Mouse (Mus musculus) heart, embryonic 11.5 days (tissue): ENCODE measurements around the gene Rexo1. TPM values are rescaled to one million over a fixed set of nuclear protein-coding genes. Genes with fewer than 3 reads are reported as not detected.

ENCODE experiments used
- ATAC-seq: fragments of 200-750 bp; cut with Nextera tagmentation; replicated peaks from 2 replicates; pipeline ENCODE4 v1.8.0; 2017; ENCODE audit warnings: moderate library complexity; ENCODE audit not compliant: insufficient number of reproducible peaks, low FRiP score, low TSS enrichment
- H3K27ac ChIP-seq: fragments of 300-500 bp; sonication (generic); 2 replicates; pipeline ENCODE4 v1.5.1; 2014; ENCODE audit warnings: mild to moderate bottlenecking, low read depth, low read length
- H3K27me3 ChIP-seq: fragments of 300-500 bp; sonication (generic); 2 replicates; pipeline ENCODE4 v1.6.1; 2014; ENCODE audit warnings: mild to moderate bottlenecking, low read length, mixed read lengths; ENCODE audit not compliant: control insufficient read depth, insufficient read depth
- H3K36me3 ChIP-seq: fragments of 300-500 bp; sonication (generic); 2 replicates; pipeline ENCODE4 v1.6.1; 2014; ENCODE audit warnings: mild to moderate bottlenecking, low read length, moderate library complexity, mixed read lengths; ENCODE audit not compliant: control insufficient read depth, insufficient read depth
- H3K4me1 ChIP-seq: fragments of 300-500 bp; sonication (generic); 2 replicates; pipeline ENCODE4 v1.6.1; 2014; ENCODE audit warnings: low read length; ENCODE audit not compliant: control insufficient read depth, insufficient read depth
- H3K4me2 ChIP-seq: fragments of 300-500 bp; sonication (generic); 2 replicates; pipeline ENCODE4 v1.6.1; 2014; ENCODE audit warnings: mild to moderate bottlenecking, moderate library complexity
- H3K4me3 ChIP-seq: fragments of 300-500 bp; sonication (generic); 2 replicates; pipeline ENCODE4 v1.5.1; 2014; ENCODE audit warnings: low read depth, low read length
- H3K9ac ChIP-seq: fragments of 300-500 bp; sonication (generic); 2 replicates; pipeline ENCODE4 v1.6.1; 2014; ENCODE audit warnings: mild to moderate bottlenecking, low read depth, low read length, moderate library complexity
- H3K9me3 ChIP-seq: fragments of 300-500 bp; sonication (generic); replicated peaks from 2 replicates; pipeline ENCODE4 v1.6.1; 2016; ENCODE audit warnings: low read length; ENCODE audit not compliant: control insufficient read depth
- WGBS: fragments of 180-500 bp; shearing (Covaris S2); extraction: QIAGEN DNeasy Blood & Tissue Kit; methylation state at CpG from one replicate; pipeline ENCODE4 v1.1.7; 2014; ENCODE audit not compliant: insufficient replicate concordance; 5-methylcytosine and 5-hydroxymethylcytosine counted together
- polyA plus RNA-seq: library from polyadenylated mRNA; unstranded; fragments of >200 nt; fragmentation: Nextera tagmentation; extraction: Ambion mirVana; gene quantifications from 2 replicates; pipeline ENCODE4 v1.2.1, GENCODE M21; 2014

Rexo1 gene
- polyA plus RNA-seq, 1 experiment from 2014 or later, result 18.1 TPM

- Histone ChIP-seq H3K9me3 (no peaks in the 10 kb centered on the region), H3K36me3 (0 out of 2 replicates have a peak, but pooled peaks cover 5% of the 10 kb centered on the region), H3K4me3 (no peak overlapping the region), H3K9ac (no peak overlapping the region), H3K27ac (no peak overlapping the region; the same call in 1 of the 2 replicates), H3K27me3 (no peaks in the 10 kb centered on the region), H3K4me2 (peak overlapping the region; percentile 64), H3K4me1 (peaks cover 49% of the 10 kb centered on the region)
- 67% methylated on average over 10 of the region's 10 CpGs for WGBS
- no peak for ATAC-seq
These were observed 9.1 kb upstream of the Rexo1 start for GRCm38 (mm10) chr10:80570419-80570818.

- ATAC-seq, result peak; percentile 58
- H3K27me3 ChIP-seq, result no peaks in the 10 kb centered on the region
- H3K4me3 ChIP-seq, result no peak overlapping the region
- no peaks in the 10 kb centered on the region for H3K9me3 ChIP-seq
- 21% methylated on average over 10 of the region's 10 CpGs for WGBS
- H3K4me1 ChIP-seq, result peaks cover 41% of the 10 kb centered on the region
- H3K4me2 ChIP-seq, result peak overlapping the region; percentile 64
- H3K27ac ChIP-seq, result no peak overlapping the region; the same call in 1 of the 2 replicates
- 0 out of 2 replicates have a peak, but pooled peaks cover 5% of the 10 kb centered on the region for H3K36me3 ChIP-seq
- H3K9ac ChIP-seq, result no peak overlapping the region
These were observed 8.3 kb upstream of the Rexo1 start for GRCm38 (mm10) chr10:80569664-80570066.

GRCm38 (mm10) chr10:80568876-80569275, 7.5 kb upstream of the Rexo1 start:
- Histone ChIP-seq H3K9me3 (no peaks in the 10 kb centered on the region), H3K9ac (no peak overlapping the region), H3K27ac (no peak overlapping the region), H3K36me3 (0 out of 2 replicates have a peak, but pooled peaks cover 5% of the 10 kb centered on the region), H3K4me3 (no peak overlapping the region), H3K4me2 (no peak overlapping the region), H3K27me3 (no peaks in the 10 kb centered on the region), H3K4me1 (peaks cover 35% of the 10 kb centered on the region)
- WGBS, result 92% methylated on average over 29 of the region's 29 CpGs
- no peak for ATAC-seq

GRCm38 (mm10) chr10:80566375-80567092, 5.2 kb upstream of the Rexo1 start:
- ATAC-seq, result no peak
- 30% methylated on average over 17 of the region's 17 CpGs for WGBS
- Histone ChIP-seq H3K36me3 (0 out of 2 replicates have a peak, but pooled peaks cover 5% of the 10 kb centered on the region), H3K27me3 (no peaks in the 10 kb centered on the region), H3K9me3 (no peaks in the 10 kb centered on the region), H3K4me1 (peaks cover 22% of the 10 kb centered on the region), H3K27ac (no peak overlapping the region), H3K4me2 (no peak overlapping the region), H3K9ac (no peak overlapping the region), H3K4me3 (no peak overlapping the region)

GRCm38 (mm10) chr10:80560621-80561020, 739 bp downstream of the Rexo1 start:
- Histone ChIP-seq H3K27ac (no peak overlapping the region), H3K9ac (peak overlapping the region; percentile 97), H3K4me3 (peak overlapping the region; percentile 100), H3K4me1 (peaks cover 28% of the 10 kb centered on the region), H3K4me2 (peak overlapping the region; percentile 97), H3K36me3 (no peaks in the 10 kb centered on the region), H3K9me3 (no peaks in the 10 kb centered on the region), H3K27me3 (no peaks in the 10 kb centered on the region)
- no peak for ATAC-seq
- 1% methylated on average over 13 of the region's 13 CpGs for WGBS

GRCm38 (mm10) chr10:80559431-80559830, 1.9 kb downstream of the Rexo1 start:
- Histone ChIP-seq H3K9ac (no peak overlapping the region), H3K4me2 (no peak overlapping the region), H3K27ac (no peak overlapping the region), H3K27me3 (no peaks in the 10 kb centered on the region), H3K4me3 (no peak overlapping the region; the same call in 1 of the 2 replicates), H3K36me3 (no peaks in the 10 kb centered on the region), H3K4me1 (peaks cover 34% of the 10 kb centered on the region), H3K9me3 (no peaks in the 10 kb centered on the region)
- ATAC-seq, result no peak
- 84% methylated on average over 7 of the region's 7 CpGs for WGBS

GRCm38 (mm10) chr10:80557346-80557965, 3.9 kb downstream of the Rexo1 start:
- Histone ChIP-seq H3K9ac (no peak overlapping the region), H3K4me1 (peaks cover 47% of the 10 kb centered on the region), H3K4me3 (no peak overlapping the region), H3K9me3 (no peaks in the 10 kb centered on the region), H3K36me3 (no peaks in the 10 kb centered on the region), H3K27me3 (no peaks in the 10 kb centered on the region), H3K27ac (no peak overlapping the region), H3K4me2 (no peak overlapping the region)
- WGBS, result 30% methylated on average over 5 of the region's 5 CpGs
- ATAC-seq, result no peak

GRCm38 (mm10) chr10:80553997-80554396, 7.4 kb downstream of the Rexo1 start:
- 59% methylated on average over 6 of the region's 6 CpGs for WGBS
- Histone ChIP-seq H3K27me3 (no peaks in the 10 kb centered on the region), H3K4me2 (peak overlapping the region; percentile 34), H3K9ac (peak overlapping the region; percentile 46; the same call in 1 of the 2 replicates), H3K36me3 (peaks cover 11% of the 10 kb centered on the region; the same call in 1 of the 2 replicates), H3K27ac (peak overlapping the region; percentile 54; the same call in 1 of the 2 replicates), H3K4me1 (peaks cover 35% of the 10 kb centered on the region), H3K9me3 (no peaks in the 10 kb centered on the region), H3K4me3 (no peak overlapping the region)
- ATAC-seq, result peak; percentile 11; the same call in 1 of the 2 replicates
